Mouse (Mus musculus) hindbrain, embryonic 11.5 days (tissue): Measurements from ENCODE around the gene Ccdc120. TPM values are rescaled to one million over a fixed set of nuclear protein-coding genes. Genes with fewer than 3 reads are reported as not detected.

Source experiments
- ATAC-seq: fragments of 200-750 bp; cut with Nextera tagmentation; 2 replicates; pipeline ENCODE4 v1.8.0; 2017; ENCODE audit warnings: mild to moderate bottlenecking, moderate TSS enrichment, moderate library complexity; ENCODE audit not compliant: low FRiP score
- DNase-seq: peaks from one replicate; pipeline ENCODE4 v3.0.0-alpha.2; 2015; ENCODE audit warnings: low spot score
- H3K27ac ChIP-seq: fragments of 300-500 bp; sonication (generic); 2 replicates; pipeline ENCODE4 v1.5.1; 2014; ENCODE audit warnings: mild to moderate bottlenecking, low read depth, low read length
- H3K27me3 ChIP-seq: fragments of 300-500 bp; sonication (generic); 2 replicates; pipeline ENCODE4 v1.6.1; 2014; ENCODE audit warnings: mild to moderate bottlenecking, low read length, moderate library complexity, mixed read lengths; ENCODE audit not compliant: control insufficient read depth, insufficient read depth
- H3K36me3 ChIP-seq: fragments of 300-500 bp; sonication (generic); 2 replicates; pipeline ENCODE4 v1.6.1; 2014; ENCODE audit warnings: mild to moderate bottlenecking, low read length, moderate library complexity, mixed read lengths; ENCODE audit not compliant: control insufficient read depth, insufficient read depth
- H3K4me1 ChIP-seq: fragments of 300-500 bp; sonication (generic); replicated peaks from 2 replicates; pipeline ENCODE4 v1.6.1; 2014; ENCODE audit warnings: low read length, mixed read lengths; ENCODE audit not compliant: control insufficient read depth, insufficient read depth
- H3K4me2 ChIP-seq: fragments of 300-500 bp; sonication (generic); replicated peaks from 2 replicates; pipeline ENCODE4 v1.6.1; 2014; ENCODE audit warnings: mild to moderate bottlenecking, low read depth, low read length
- H3K4me3 ChIP-seq: fragments of 300-500 bp; sonication (generic); 2 replicates; pipeline ENCODE4 v1.5.1; 2014; ENCODE audit warnings: low read depth, low read length
- H3K9ac ChIP-seq: fragments of 300-500 bp; sonication (generic); 2 replicates; pipeline ENCODE4 v1.6.1; 2014; ENCODE audit warnings: low read depth, low read length
- H3K9me3 ChIP-seq: fragments of 300-500 bp; sonication (generic); 2 replicates; pipeline ENCODE4 v1.6.1; 2016; ENCODE audit warnings: low read length; ENCODE audit not compliant: control insufficient read depth
- WGBS: fragments of 180-500 bp; shearing (Covaris S2); extraction: QIAGEN DNeasy Blood & Tissue Kit; methylation state at CpG from one replicate; pipeline ENCODE4 v1.1.7; 2014; 5-methylcytosine and 5-hydroxymethylcytosine counted together
- polyA plus RNA-seq: library from polyadenylated mRNA; unstranded; fragments of >200 nt; fragmentation: Nextera tagmentation; extraction: Ambion mirVana; gene quantifications from 2 replicates; pipeline ENCODE4 v1.2.1, GENCODE M21; 2014

Gene Ccdc120
- polyA plus RNA-seq = 19.9 and 21.5 TPM in 2 replicates

DNA sequence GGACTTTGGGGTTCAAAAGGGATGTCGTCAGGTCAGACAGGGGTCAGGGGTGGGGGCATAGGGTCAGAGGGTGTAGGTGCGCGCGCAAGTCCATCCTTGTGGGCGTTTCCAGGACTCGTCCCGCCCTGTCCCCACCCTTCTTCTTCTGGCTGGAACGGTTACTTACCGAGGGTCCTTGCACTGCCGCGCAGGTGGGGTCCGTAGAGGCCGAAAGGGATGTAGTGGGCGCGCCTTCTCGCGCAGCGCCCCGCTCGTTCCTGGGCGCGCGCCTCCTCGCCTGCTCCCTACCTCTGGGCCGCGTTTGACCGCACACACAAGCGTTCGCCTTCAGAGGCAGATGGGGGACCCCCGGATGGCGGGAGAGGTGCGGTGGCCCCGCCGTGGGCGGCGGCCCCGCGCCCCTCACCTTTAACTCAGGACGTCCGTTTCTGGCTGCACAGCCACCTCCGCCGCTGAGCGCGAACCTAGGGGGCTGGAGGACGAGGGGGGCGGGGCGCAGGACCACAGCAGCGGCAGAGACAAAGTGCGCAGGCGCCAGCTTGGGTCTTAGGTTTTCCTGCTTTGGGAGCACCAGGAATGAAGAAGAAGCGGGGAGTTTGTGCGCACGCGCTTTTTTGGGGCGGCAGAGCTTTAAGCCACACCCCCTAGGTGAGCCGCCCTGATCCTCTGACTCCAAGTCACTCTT is at the start of gene Ccdc120:
TSS of gene Ccdc120 (minus strand) at position 474 of the 685 bp plus-strand sequence.
- no peaks in the 10 kb centered on the region for H3K4me1 ChIP-seq
- peak within 1 kb of the TSS; percentile 48 for H3K4me2 ChIP-seq
- H3K27me3 ChIP-seq = no peaks in the 10 kb centered on the region
- 9% methylated on average over 47 of the region's 56 CpGs for WGBS
- peak within 1 kb of the TSS; percentile 64 for H3K4me3 ChIP-seq
- H3K9ac ChIP-seq = peak within 1 kb of the TSS; percentile 64
- no peaks in the 10 kb centered on the region for H3K36me3 ChIP-seq
- ATAC-seq (peak; percentile 79), DNase-seq (peak; percentile 87)
- H3K9me3 ChIP-seq = no peaks in the 10 kb centered on the region
- no peak within 1 kb of the TSS for H3K27ac ChIP-seq

GRCm38 (mm10) chrX:7797327-7797726 is 46.6 kb upstream of the Ccdc120 start:
- WGBS = 88% methylated on average over 3 of the region's 3 CpGs

DNA sequence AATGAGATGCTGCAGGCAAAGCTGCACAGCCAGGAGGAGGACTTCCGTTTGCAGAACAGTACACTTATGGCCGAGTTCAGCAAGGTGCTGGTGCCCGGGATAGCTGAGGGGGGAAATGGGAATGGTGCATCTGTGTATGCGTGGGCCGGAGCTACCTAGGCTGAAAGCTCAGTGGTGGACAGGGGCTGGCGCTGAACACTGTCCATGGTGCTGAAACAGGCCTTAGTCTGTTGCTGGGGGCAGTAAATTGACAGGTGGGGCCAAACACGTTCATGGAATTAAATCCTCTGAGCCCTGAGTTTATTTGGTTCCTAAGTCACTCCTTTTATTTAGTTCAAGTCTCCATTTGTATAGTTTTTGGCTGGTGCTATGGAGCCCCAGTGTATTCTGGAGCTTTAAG is 44.3 kb upstream of the Ccdc120 start:
- Histone ChIP-seq H3K27me3 (no peaks in the 10 kb centered on the region), H3K4me3 (no peak overlapping the region), H3K9ac (no peak overlapping the region), H3K36me3 (no peaks in the 10 kb centered on the region), H3K9me3 (no peaks in the 10 kb centered on the region), H3K4me2 (no peak overlapping the region), H3K4me1 (no peaks in the 10 kb centered on the region), H3K27ac (no peak overlapping the region)
- WGBS = 41% methylated on average over 7 of the region's 7 CpGs
- ATAC-seq (no peak), DNase-seq (peak; percentile 36)

More at GRCm38 (mm10) chrX:7797327-7797726, 46.6 kb upstream of the Ccdc120 start:
- Histone ChIP-seq H3K4me2 (no peak overlapping the region), H3K36me3 (no peaks in the 10 kb centered on the region), H3K27me3 (no peaks in the 10 kb centered on the region), H3K4me1 (no peaks in the 10 kb centered on the region), H3K9me3 (no peaks in the 10 kb centered on the region), H3K4me3 (no peak overlapping the region), H3K9ac (no peak overlapping the region), H3K27ac (no peak overlapping the region)
- no peak for DNase-seq
- ATAC-seq = no peak

DNA sequence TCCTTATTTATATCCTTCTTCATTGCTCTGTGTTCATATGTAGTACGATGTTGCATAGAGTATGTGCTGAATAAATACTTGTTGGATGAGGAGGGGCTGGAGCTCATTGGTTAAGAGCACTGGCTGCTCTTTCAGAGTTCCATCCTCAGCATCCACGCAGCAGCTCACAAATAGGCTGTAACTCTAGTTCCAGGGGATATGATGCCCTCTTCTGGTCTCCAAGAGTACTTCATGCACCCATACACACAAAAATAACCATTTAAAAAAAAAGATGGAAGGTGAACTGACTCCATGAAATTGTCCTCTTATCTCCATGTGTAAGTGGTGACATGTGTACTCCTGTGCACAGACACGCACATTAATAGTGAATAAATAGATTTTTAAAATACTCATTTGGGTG is 42.7 kb upstream of the Ccdc120 start:
- no peak overlapping the region for H3K4me3 ChIP-seq
- peak; percentile 19 for DNase-seq
- no peaks in the 10 kb centered on the region for H3K36me3 ChIP-seq
- no peaks in the 10 kb centered on the region for H3K9me3 ChIP-seq
- no peaks in the 10 kb centered on the region for H3K4me1 ChIP-seq
- no peaks in the 10 kb centered on the region for H3K27me3 ChIP-seq
- WGBS = 42% methylated on average over 3 of the region's 3 CpGs
- ATAC-seq = no peak
- no peak overlapping the region for H3K9ac ChIP-seq
- H3K4me2 ChIP-seq = no peak overlapping the region
- no peak overlapping the region for H3K27ac ChIP-seq

GRCm38 (mm10) chrX:7790309-7790708 is 39.6 kb upstream of the Ccdc120 start:
- ATAC-seq (peak; percentile 30; the same call in 1 of the 2 replicates), DNase-seq (no peak)
- H3K9me3 ChIP-seq = no peaks in the 10 kb centered on the region
- H3K4me1 ChIP-seq = no peaks in the 10 kb centered on the region
- peak overlapping the region; percentile 27 for H3K4me2 ChIP-seq
- H3K27me3 ChIP-seq = no peaks in the 10 kb centered on the region
- H3K27ac ChIP-seq = no peak overlapping the region
- H3K36me3 ChIP-seq = no peaks in the 10 kb centered on the region
- H3K4me3 ChIP-seq = peak overlapping the region; percentile 51
- 31% methylated on average over 5 of the region's 5 CpGs for WGBS
- peak overlapping the region; percentile 58 for H3K9ac ChIP-seq

GRCm38 (mm10) chrX:7789542-7790136 is 38.9 kb upstream of the Ccdc120 start, which contains the start of gene Gripap1:
Gene Gripap1 (plus strand): TSS chrX:7789765.
- 12% methylated on average over 24 of the region's 24 CpGs for WGBS
- Histone ChIP-seq H3K4me2 (peak within 1 kb of the TSS; percentile 27), H3K9me3 (no peaks in the 10 kb centered on the region), H3K9ac (peak within 1 kb of the TSS; percentile 58), H3K4me3 (peak within 1 kb of the TSS; percentile 51), H3K27ac (no peak within 1 kb of the TSS), H3K27me3 (no peaks in the 10 kb centered on the region), H3K4me1 (no peaks in the 10 kb centered on the region), H3K36me3 (no peaks in the 10 kb centered on the region)
- ATAC-seq = peak; percentile 93
- peak; percentile 77 for DNase-seq

- ATAC-seq (no peak), DNase-seq (no peak)
- no peak overlapping the region for H3K9ac ChIP-seq
- H3K36me3 ChIP-seq = no peaks in the 10 kb centered on the region
- H3K4me1 ChIP-seq = no peaks in the 10 kb centered on the region
- H3K9me3 ChIP-seq = no peaks in the 10 kb centered on the region
- no peak overlapping the region for H3K4me3 ChIP-seq
- 82% methylated on average over 4 of the region's 4 CpGs for WGBS
- H3K27ac ChIP-seq = no peak overlapping the region
- H3K4me2 ChIP-seq = no peak overlapping the region
- H3K27me3 ChIP-seq = no peaks in the 10 kb centered on the region
Observed at GRCm38 (mm10) chrX:7782603-7783092, 31.9 kb upstream of the Ccdc120 start.

- H3K9ac ChIP-seq = no peak overlapping the region
- WGBS = 31% methylated on average over 3 of the region's 3 CpGs
- H3K9me3 ChIP-seq = no peaks in the 10 kb centered on the region
- no peaks in the 10 kb centered on the region for H3K4me1 ChIP-seq
- no peak overlapping the region for H3K4me3 ChIP-seq
- no peak overlapping the region for H3K4me2 ChIP-seq
- no peaks in the 10 kb centered on the region for H3K36me3 ChIP-seq
- H3K27me3 ChIP-seq = no peaks in the 10 kb centered on the region
- H3K27ac ChIP-seq = no peak overlapping the region
- no peak for ATAC-seq
- no peak for DNase-seq
Observed at GRCm38 (mm10) chrX:7779294-7779693, 28.6 kb upstream of the Ccdc120 start.
